Mouse (Mus musculus): ENCODE data around the gene Borcs6. TPM values are rescaled to one million over a fixed set of nuclear protein-coding genes. Genes with fewer than 3 reads are reported as not detected.

Gene Borcs6
- polyA plus RNA-seq, 1 experiment: 22.1 TPM

GRCm38 (mm10) chr11:69073065-69073888, 13.8 kb downstream of the Borcs6 start:
- DNase-seq (ENCODE audit: low read depth): peak; percentile 97
- TF ChIP-seq CTCF (IDR thresholded peaks at IDR 0.05; ENCODE audit: borderline replicate concordance, extremely low read depth, insufficient read depth, insufficient read length) (no peak), POLR2A (IDR thresholded peaks at IDR 0.05; ENCODE audit: borderline replicate concordance, extremely low read depth, insufficient read depth, insufficient read length, poor library complexity, severe bottlenecking) (peak; percentile 89)

- peak; percentile 19 for DNase-seq (ENCODE audit: low read depth)
- TF ChIP-seq POLR2A (IDR thresholded peaks at IDR 0.05; ENCODE audit: borderline replicate concordance, extremely low read depth, insufficient read depth, insufficient read length, poor library complexity, severe bottlenecking): no peak
- TF ChIP-seq CTCF (IDR thresholded peaks at IDR 0.05; ENCODE audit: borderline replicate concordance, extremely low read depth, insufficient read depth, insufficient read length): no peak
Measured at GRCm38 (mm10) chr11:69073951-69074775, 14.6 kb downstream of the Borcs6 start.

GRCm38 (mm10) chr11:69074776-69075069, 15.2 kb downstream of the Borcs6 start:
- no peak for TF ChIP-seq POLR2A (IDR thresholded peaks at IDR 0.05; ENCODE audit: borderline replicate concordance, extremely low read depth, insufficient read depth, insufficient read length, poor library complexity, severe bottlenecking)
- TF ChIP-seq CTCF (IDR thresholded peaks at IDR 0.05; ENCODE audit: borderline replicate concordance, extremely low read depth, insufficient read depth, insufficient read length): no peak
- DNase-seq (ENCODE audit: low read depth): no peak

GRCm38 (mm10) chr11:69075764-69076479, 16.4 kb downstream of the Borcs6 start:
- TF ChIP-seq CTCF (IDR thresholded peaks at IDR 0.05; ENCODE audit: borderline replicate concordance, extremely low read depth, insufficient read depth, insufficient read length) (no peak), POLR2A (IDR thresholded peaks at IDR 0.05; ENCODE audit: borderline replicate concordance, extremely low read depth, insufficient read depth, insufficient read length, poor library complexity, severe bottlenecking) (no peak)
- no peak for DNase-seq (ENCODE audit: low read depth)

DNA sequence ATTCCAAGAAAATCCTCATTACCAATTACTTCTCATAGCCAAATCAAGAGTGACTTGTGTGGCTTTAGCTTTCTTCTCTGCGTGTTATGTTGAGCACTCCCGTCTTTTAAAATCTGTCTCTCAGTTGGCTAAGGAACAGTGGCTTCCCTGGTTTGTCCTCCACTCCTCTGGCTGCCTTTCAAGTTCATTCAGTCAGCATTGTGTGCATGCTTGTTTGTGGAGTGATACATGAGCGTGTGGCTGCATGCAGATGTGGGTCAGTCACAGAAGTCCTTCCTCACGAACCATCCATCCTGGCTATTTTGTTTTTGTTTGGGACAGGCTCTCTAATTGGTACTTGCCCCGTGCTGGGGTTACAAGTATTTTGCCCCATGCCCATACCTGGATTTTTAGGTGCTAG, 17.1 kb downstream of the Borcs6 start:
- TF ChIP-seq CTCF (IDR thresholded peaks at IDR 0.05; ENCODE audit: borderline replicate concordance, extremely low read depth, insufficient read depth, insufficient read length): no peak
- TF ChIP-seq POLR2A (IDR thresholded peaks at IDR 0.05; ENCODE audit: borderline replicate concordance, extremely low read depth, insufficient read depth, insufficient read length, poor library complexity, severe bottlenecking): no peak
- DNase-seq (ENCODE audit: low read depth): peak; percentile 32

DNA sequence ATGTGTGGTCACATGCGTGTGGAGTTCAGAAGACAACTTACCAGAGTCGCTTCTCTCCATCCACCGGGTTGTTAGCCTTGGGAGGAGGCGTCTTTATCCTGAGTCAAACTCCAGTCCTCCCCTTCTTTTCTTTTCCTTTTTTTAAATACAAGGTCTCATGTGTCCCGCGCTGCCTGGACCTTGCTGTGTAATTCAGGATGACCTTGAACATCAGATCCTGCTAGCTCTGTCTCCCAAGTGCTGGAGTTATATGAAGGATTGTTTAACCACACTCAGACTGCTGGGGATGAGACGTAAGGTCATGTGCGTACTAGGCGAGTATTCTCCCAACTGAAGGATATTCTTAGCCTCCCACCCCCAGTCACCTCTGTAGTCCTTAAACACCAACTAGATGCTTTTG, 17.8 kb downstream of the Borcs6 start:
- TF ChIP-seq POLR2A (IDR thresholded peaks at IDR 0.05; ENCODE audit: borderline replicate concordance, extremely low read depth, insufficient read depth, insufficient read length, poor library complexity, severe bottlenecking): no peak
- no peak for TF ChIP-seq CTCF (IDR thresholded peaks at IDR 0.05; ENCODE audit: borderline replicate concordance, extremely low read depth, insufficient read depth, insufficient read length)
- DNase-seq (ENCODE audit: low read depth): no peak

GRCm38 (mm10) chr11:69078041-69078440, 18.5 kb downstream of the Borcs6 start:
- no peak for TF ChIP-seq CTCF (IDR thresholded peaks at IDR 0.05; ENCODE audit: borderline replicate concordance, extremely low read depth, insufficient read depth, insufficient read length)
- no peak for TF ChIP-seq POLR2A (IDR thresholded peaks at IDR 0.05; ENCODE audit: borderline replicate concordance, extremely low read depth, insufficient read depth, insufficient read length, poor library complexity, severe bottlenecking)
- no peak for DNase-seq (ENCODE audit: low read depth)

DNA sequence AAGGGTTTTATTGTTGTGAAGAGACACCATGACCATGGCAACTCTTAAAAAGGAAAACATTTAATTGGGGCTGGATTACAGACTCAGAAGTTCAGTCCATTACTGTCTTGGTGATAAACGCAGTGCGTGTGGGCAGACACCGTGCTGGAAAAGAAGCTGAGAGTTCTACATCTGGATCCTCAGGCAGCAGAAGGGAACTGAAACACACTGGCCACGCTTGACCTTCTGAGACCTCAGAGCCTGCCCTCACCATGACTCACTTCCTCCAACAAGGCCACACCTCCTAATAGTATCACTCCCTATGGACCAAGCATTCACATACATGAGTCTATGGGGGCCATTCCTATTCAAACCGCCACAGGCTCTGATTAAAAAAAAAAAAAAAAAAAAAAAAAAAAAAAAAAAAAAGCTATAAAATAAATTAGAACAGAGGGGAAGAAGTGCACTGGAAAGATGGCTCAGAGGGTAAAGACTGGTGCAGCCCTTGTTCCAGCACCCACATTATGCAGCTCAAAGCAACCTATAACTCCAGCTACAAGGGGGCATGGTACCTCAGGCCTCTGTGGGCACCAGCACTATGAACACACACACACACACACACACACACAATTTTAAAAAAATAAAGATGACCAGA, 19.4 kb downstream of the Borcs6 start:
- no peak for DNase-seq (ENCODE audit: low read depth)
- TF ChIP-seq POLR2A (IDR thresholded peaks at IDR 0.05; ENCODE audit: borderline replicate concordance, extremely low read depth, insufficient read depth, insufficient read length, poor library complexity, severe bottlenecking): no peak
- TF ChIP-seq CTCF (IDR thresholded peaks at IDR 0.05; ENCODE audit: borderline replicate concordance, extremely low read depth, insufficient read depth, insufficient read length): no peak

DNA sequence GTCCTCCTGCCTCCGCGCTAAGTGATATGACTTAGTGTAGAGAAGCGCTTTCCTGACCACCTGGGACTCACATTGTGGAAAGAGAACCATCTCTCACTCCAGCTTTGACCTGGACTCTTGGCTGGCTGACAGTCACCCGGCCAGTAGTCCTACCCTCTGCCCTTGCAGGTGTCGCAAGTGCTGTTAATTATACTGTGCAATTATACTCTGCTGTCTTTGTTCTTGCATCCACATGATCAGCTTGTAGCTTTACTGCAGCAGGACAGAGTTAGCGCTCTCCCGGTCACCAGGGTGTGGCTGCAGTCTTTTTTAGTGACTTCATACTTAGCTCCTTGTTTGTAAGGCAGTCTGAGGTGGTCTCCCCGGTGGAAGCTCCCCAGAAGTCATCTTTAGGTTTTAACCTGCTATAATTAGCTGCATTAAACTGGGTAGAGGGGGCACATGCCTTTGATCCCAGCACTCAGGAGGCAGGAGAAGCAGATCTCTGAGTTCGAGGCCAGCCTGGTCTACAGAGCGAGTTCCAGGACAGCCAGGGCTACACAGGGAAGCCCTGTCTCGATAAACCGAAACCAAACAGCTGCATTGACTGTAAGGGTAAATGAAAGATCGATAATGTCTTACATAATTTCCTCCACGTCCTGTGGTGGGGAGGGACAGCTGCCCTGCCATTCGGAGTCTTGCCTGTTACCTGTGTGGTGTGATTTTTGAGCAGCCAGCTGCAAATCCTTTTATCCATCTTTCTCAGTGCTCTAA, 20.8 kb downstream of the Borcs6 start:
- DNase-seq (ENCODE audit: low read depth): no peak
- TF ChIP-seq CTCF (IDR thresholded peaks at IDR 0.05; ENCODE audit: borderline replicate concordance, extremely low read depth, insufficient read depth, insufficient read length) (no peak), POLR2A (IDR thresholded peaks at IDR 0.05; ENCODE audit: borderline replicate concordance, extremely low read depth, insufficient read depth, insufficient read length, poor library complexity, severe bottlenecking) (no peak)

DNA sequence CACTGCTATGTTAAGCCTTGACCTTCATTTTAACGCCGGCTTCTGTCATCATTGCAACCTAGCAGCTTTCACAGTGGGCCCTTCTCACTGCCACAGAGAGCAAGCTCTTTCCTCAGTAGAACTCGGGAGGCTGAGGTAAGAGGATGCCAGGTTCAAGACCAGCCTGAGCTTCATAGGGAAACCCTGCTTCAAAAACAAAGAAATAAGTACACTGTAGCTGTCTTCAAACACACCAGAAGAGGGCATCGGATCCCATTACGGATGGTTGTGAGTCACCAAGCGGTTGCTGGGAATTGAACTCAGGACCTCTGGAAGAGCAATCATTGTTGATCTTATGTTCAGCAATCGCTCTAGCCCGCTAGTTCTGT, 21.3 kb downstream of the Borcs6 start:
- DNase-seq (ENCODE audit: low read depth): no peak
- TF ChIP-seq POLR2A (IDR thresholded peaks at IDR 0.05; ENCODE audit: borderline replicate concordance, extremely low read depth, insufficient read depth, insufficient read length, poor library complexity, severe bottlenecking): no peak
- no peak for TF ChIP-seq CTCF (IDR thresholded peaks at IDR 0.05; ENCODE audit: borderline replicate concordance, extremely low read depth, insufficient read depth, insufficient read length)

Data from brain, embryonic 14.5 days (tissue).